Mouse (Mus musculus): ENCODE measurements around the gene Tmem26. TPM values are rescaled to one million over a fixed set of nuclear protein-coding genes. Genes with fewer than 3 reads are reported as not detected.

The Tmem26 gene
- total and polyA plus RNA-seq, 3 experiments = 0.11 TPM; not detected in 2

DNA sequence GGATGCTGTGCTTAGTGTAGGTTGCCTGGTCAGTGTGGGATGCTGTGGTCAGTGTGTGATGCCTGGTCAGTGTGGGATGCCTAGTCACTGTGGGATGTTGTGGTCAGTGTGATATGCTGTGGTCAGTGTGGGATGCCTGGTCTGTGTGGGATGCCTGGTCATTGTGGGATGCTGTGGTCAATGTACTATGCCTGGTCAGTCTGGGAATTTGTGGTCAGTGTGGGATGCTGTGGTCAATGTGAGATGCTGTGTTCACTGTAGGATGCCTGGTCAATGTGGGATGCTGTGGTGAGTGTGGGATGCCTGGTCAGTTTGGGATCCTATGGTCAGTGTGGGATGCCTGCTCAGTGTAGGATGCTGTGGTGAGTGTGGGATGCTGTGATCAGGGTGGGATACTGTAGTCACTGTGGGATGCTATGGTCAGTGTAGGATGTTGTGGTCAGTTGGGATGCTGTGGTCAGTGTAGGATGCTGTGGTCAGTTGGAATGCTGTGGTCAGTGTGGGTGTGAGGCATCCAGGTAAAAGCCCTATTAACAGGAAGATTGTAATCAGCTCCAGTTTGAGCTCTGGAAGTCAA lies 27.6 kb upstream of the Tmem26 start:
- DNase-seq (ENCODE audit: low spot score) (no peak), ATAC-seq (ENCODE audit: extremely low read depth, insufficient number of reproducible peaks, low FRiP score, poor library complexity, severe bottlenecking) (no peak)
- TF ChIP-seq CTCF (IDR thresholded peaks at IDR 0.05; ENCODE audit: low read depth, low read length) = no peak
- no peak for TF ChIP-seq GATA2 (IDR thresholded peaks at IDR 0.05; ENCODE audit: borderline replicate concordance, low read depth, low read length)
- no peak for TF ChIP-seq TAL1 (conservative IDR thresholded peaks at IDR 0.05; ENCODE audit: low read depth, low read length)
- TF ChIP-seq POLR2AphosphoS5 (IDR thresholded peaks at IDR 0.05; ENCODE audit: insufficient replicate concordance, low read depth, low read length) = no peak
- TF ChIP-seq GATA1 (IDR thresholded peaks at IDR 0.05; ENCODE audit: borderline replicate concordance, low read length) = no peak

GRCm38 (mm10) chr10:68704268-68704667 lies 19.2 kb upstream of the Tmem26 start:
- no peak for TF ChIP-seq TAL1 (conservative IDR thresholded peaks at IDR 0.05; ENCODE audit: low read depth, low read length)
- TF ChIP-seq GATA1 (IDR thresholded peaks at IDR 0.05; ENCODE audit: borderline replicate concordance, low read length) = no peak
- no peak for TF ChIP-seq CTCF (IDR thresholded peaks at IDR 0.05; ENCODE audit: low read depth, low read length)
- TF ChIP-seq GATA2 (IDR thresholded peaks at IDR 0.05; ENCODE audit: borderline replicate concordance, low read depth, low read length) = no peak
- TF ChIP-seq POLR2AphosphoS5 (IDR thresholded peaks at IDR 0.05; ENCODE audit: insufficient replicate concordance, low read depth, low read length) = no peak
- Histone ChIP-seq H3K36me3 (replicated peaks) (no peaks in the 10 kb centered on the region), H3K9me3 (replicated peaks) (peaks cover 14% of the 10 kb centered on the region), H3K4me1 (ENCODE audit: insufficient read depth, low read depth, low read length) (no peaks in the 10 kb centered on the region), H3K27me3 (ENCODE audit: insufficient read depth, low read length) (no peaks in the 10 kb centered on the region), H3K4me3 (ENCODE audit: low read depth, low read length) (no peak overlapping the region)
- ATAC-seq (ENCODE audit: extremely low read depth, insufficient number of reproducible peaks, low FRiP score, poor library complexity, severe bottlenecking) = no peak
- no peak for DNase-seq (ENCODE audit: low spot score)

More for the DNA sequence above, 27.6 kb upstream of the Tmem26 start:
- H3K36me3 ChIP-seq (replicated peaks) = no peaks in the 10 kb centered on the region
- H3K9me3 ChIP-seq (replicated peaks) = peaks cover 33% of the 10 kb centered on the region
- H3K4me1 ChIP-seq (ENCODE audit: insufficient read depth, low read depth, low read length) = no peaks in the 10 kb centered on the region
- H3K27me3 ChIP-seq (ENCODE audit: insufficient read depth, low read length) = no peaks in the 10 kb centered on the region
- peak overlapping the region; percentile 17; the same call in 1 of the 2 replicates for H3K4me3 ChIP-seq (ENCODE audit: low read depth, low read length)

- DNase-seq (ENCODE audit: low spot score) = no peak
- Histone ChIP-seq H3K9me3 (replicated peaks) (peaks cover 19% of the 10 kb centered on the region), H3K27me3 (ENCODE audit: insufficient read depth, low read length) (no peaks in the 10 kb centered on the region), H3K36me3 (replicated peaks) (no peaks in the 10 kb centered on the region), H3K4me1 (ENCODE audit: insufficient read depth, low read depth, low read length) (no peaks in the 10 kb centered on the region), H3K4me3 (ENCODE audit: low read depth, low read length) (no peak overlapping the region)
- ATAC-seq (ENCODE audit: extremely low read depth, insufficient number of reproducible peaks, low FRiP score, poor library complexity, severe bottlenecking) = no peak
- TF ChIP-seq TAL1 (conservative IDR thresholded peaks at IDR 0.05; ENCODE audit: low read depth, low read length) (no peak), CTCF (IDR thresholded peaks at IDR 0.05; ENCODE audit: low read depth, low read length) (no peak), GATA2 (IDR thresholded peaks at IDR 0.05; ENCODE audit: borderline replicate concordance, low read depth, low read length) (no peak), GATA1 (IDR thresholded peaks at IDR 0.05; ENCODE audit: borderline replicate concordance, low read length) (no peak)
These were observed 17.9 kb upstream of the Tmem26 start for GRCm38 (mm10) chr10:68705471-68706036.

- H3K27me3 ChIP-seq (ENCODE audit: insufficient read depth, low read length) = no peaks in the 10 kb centered on the region
- DNase-seq (ENCODE audit: low spot score) (no peak), ATAC-seq (ENCODE audit: extremely low read depth, insufficient number of reproducible peaks, low FRiP score, poor library complexity, severe bottlenecking) (no peak)
- H3K36me3 ChIP-seq (replicated peaks) = no peaks in the 10 kb centered on the region
- peaks cover 22% of the 10 kb centered on the region for H3K9me3 ChIP-seq (replicated peaks)
- TF ChIP-seq GATA1 (IDR thresholded peaks at IDR 0.05; ENCODE audit: borderline replicate concordance, low read length) (no peak), CTCF (IDR thresholded peaks at IDR 0.05; ENCODE audit: low read depth, low read length) (no peak), GATA2 (IDR thresholded peaks at IDR 0.05; ENCODE audit: borderline replicate concordance, low read depth, low read length) (no peak), TAL1 (conservative IDR thresholded peaks at IDR 0.05; ENCODE audit: low read depth, low read length) (no peak), POLR2AphosphoS5 (IDR thresholded peaks at IDR 0.05; ENCODE audit: insufficient replicate concordance, low read depth, low read length) (no peak)
- H3K4me1 ChIP-seq (ENCODE audit: insufficient read depth, low read depth, low read length) = no peaks in the 10 kb centered on the region
- H3K4me3 ChIP-seq (ENCODE audit: low read depth, low read length) = no peak overlapping the region
These were observed 16.2 kb upstream of the Tmem26 start for GRCm38 (mm10) chr10:68707014-68707852.

DNA sequence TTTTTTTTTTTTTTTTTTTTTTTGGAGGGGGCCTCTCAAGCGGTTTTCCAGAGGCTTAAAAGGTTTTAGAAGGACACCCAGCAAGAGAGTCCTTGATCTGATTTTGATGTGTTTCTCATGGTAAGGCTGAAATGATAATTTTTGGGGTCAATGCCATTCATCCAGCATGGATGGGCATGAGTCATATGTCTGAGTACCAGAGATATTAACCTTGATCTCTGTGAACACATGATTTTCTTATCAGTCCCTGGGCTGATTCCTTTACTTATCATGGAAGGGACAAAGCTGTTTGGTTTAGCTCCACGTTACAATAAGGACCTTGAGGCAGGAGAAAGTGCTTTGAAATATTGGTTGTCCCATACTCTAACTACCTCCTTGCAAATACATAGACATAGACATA lies 10.5 kb upstream of the Tmem26 start:
- ATAC-seq (ENCODE audit: extremely low read depth, insufficient number of reproducible peaks, low FRiP score, poor library complexity, severe bottlenecking) = no peak
- TF ChIP-seq POLR2AphosphoS5 (IDR thresholded peaks at IDR 0.05; ENCODE audit: insufficient replicate concordance, low read depth, low read length) (no peak), GATA1 (IDR thresholded peaks at IDR 0.05; ENCODE audit: borderline replicate concordance, low read length) (no peak), GATA2 (IDR thresholded peaks at IDR 0.05; ENCODE audit: borderline replicate concordance, low read depth, low read length) (no peak), CTCF (IDR thresholded peaks at IDR 0.05; ENCODE audit: low read depth, low read length) (no peak), TAL1 (conservative IDR thresholded peaks at IDR 0.05; ENCODE audit: low read depth, low read length) (no peak)
- H3K27me3 ChIP-seq (ENCODE audit: insufficient read depth, low read length) = no peaks in the 10 kb centered on the region
- H3K4me3 ChIP-seq (ENCODE audit: low read depth, low read length) = no peak overlapping the region
- H3K9me3 ChIP-seq (replicated peaks) = peaks cover 18% of the 10 kb centered on the region
- H3K36me3 ChIP-seq (replicated peaks) = no peaks in the 10 kb centered on the region
- no peak for DNase-seq (ENCODE audit: low spot score)
- H3K4me1 ChIP-seq (ENCODE audit: insufficient read depth, low read depth, low read length) = no peaks in the 10 kb centered on the region

- no peak overlapping the region for H3K4me3 ChIP-seq (ENCODE audit: low read depth, low read length)
- TF ChIP-seq POLR2AphosphoS5 (IDR thresholded peaks at IDR 0.05; ENCODE audit: insufficient replicate concordance, low read depth, low read length) = no peak
- no peak for TF ChIP-seq CTCF (IDR thresholded peaks at IDR 0.05; ENCODE audit: low read depth, low read length)
- TF ChIP-seq TAL1 (conservative IDR thresholded peaks at IDR 0.05; ENCODE audit: low read depth, low read length) = no peak
- no peak for TF ChIP-seq GATA2 (IDR thresholded peaks at IDR 0.05; ENCODE audit: borderline replicate concordance, low read depth, low read length)
- TF ChIP-seq GATA1 (IDR thresholded peaks at IDR 0.05; ENCODE audit: borderline replicate concordance, low read length) = no peak
- H3K27me3 ChIP-seq (ENCODE audit: insufficient read depth, low read length) = no peaks in the 10 kb centered on the region
- no peaks in the 10 kb centered on the region for H3K36me3 ChIP-seq (replicated peaks)
- H3K9me3 ChIP-seq (replicated peaks) = peaks cover 20% of the 10 kb centered on the region
- DNase-seq (ENCODE audit: low spot score) (no peak), ATAC-seq (ENCODE audit: extremely low read depth, insufficient number of reproducible peaks, low FRiP score, poor library complexity, severe bottlenecking) (no peak)
- H3K4me1 ChIP-seq (ENCODE audit: insufficient read depth, low read depth, low read length) = no peaks in the 10 kb centered on the region
These were observed 9.1 kb upstream of the Tmem26 start for GRCm38 (mm10) chr10:68714302-68714701.
